ENCODE assay signal across 8 mouse cellular contexts in genomic region chr10:62920766-62921156, GRCm38 (mm10). TPM values are rescaled to one million over a fixed set of nuclear protein-coding genes. Genes with fewer than 3 reads are reported as not detected.
A peak's percentile ranks its signal among the peaks of the same experiment; 100 is the strongest.
DNase-seq lines count a peak whose midpoint lies in the region; ATAC-seq and TF ChIP-seq lines count a peak whose summit lies in the region.

No protein-coding gene starts in this region.

- ATAC-seq in heart, embryonic 16.5 days (replicated peaks; ENCODE audit: extremely low read depth, insufficient read depth, low FRiP score), result peak; percentile 64
- ATAC-seq in hindbrain, embryonic 11.5 days (ENCODE audit: low FRiP score), result peak; percentile 80
- ATAC-seq in midbrain, embryonic 11.5 days (ENCODE audit: low FRiP score), result peak; percentile 83

- H3K27me3 ChIP-seq in heart, embryonic 16.5 days (ENCODE audit: control insufficient read depth, insufficient read depth, low read length), result no peaks in the 10 kb centered on the region
- H3K27me3 ChIP-seq in hindbrain, embryonic 11.5 days (ENCODE audit: control insufficient read depth, insufficient read depth, low read length), result no peaks in the 10 kb centered on the region
- no peaks in the 10 kb centered on the region for H3K27me3 ChIP-seq in midbrain, embryonic 11.5 days (ENCODE audit: control insufficient read depth, insufficient read depth, low read length)

- H3K9ac ChIP-seq in heart, embryonic 16.5 days (ENCODE audit: low read length), result peak overlapping the region; percentile 91
- H3K9ac ChIP-seq in hindbrain, embryonic 11.5 days (ENCODE audit: low read depth, low read length), result peak overlapping the region; percentile 92
- H3K9ac ChIP-seq in midbrain, embryonic 11.5 days (ENCODE audit: low read length), result peak overlapping the region; percentile 86

- H3K9me3 ChIP-seq in heart, embryonic 16.5 days (replicated peaks; ENCODE audit: control insufficient read depth, low read length), result no peaks in the 10 kb centered on the region
- no peaks in the 10 kb centered on the region for H3K9me3 ChIP-seq in hindbrain, embryonic 11.5 days (ENCODE audit: control insufficient read depth, low read length)
- H3K9me3 ChIP-seq in midbrain, embryonic 11.5 days (ENCODE audit: control insufficient read depth, low read length), result no peaks in the 10 kb centered on the region

- under 1% methylated on average over 29 of the region's 29 CpGs for WGBS in heart, embryonic 16.5 days
- WGBS in bone marrow, adult 2 months, result under 1% methylated on average over 29 of the region's 29 CpGs
- WGBS in hindbrain, embryonic 11.5 days, result 0% methylated on average over 29 of the region's 29 CpGs
- under 1% methylated on average over 29 of the region's 29 CpGs for WGBS in midbrain, embryonic 11.5 days

- no peak for TF ChIP-seq CTCF in bone marrow, adult 2 months (IDR thresholded peaks at IDR 0.05; ENCODE audit: control insufficient read depth, insufficient read depth, low read length)

- peak overlapping the region; percentile 83 for H3K27ac ChIP-seq in heart, embryonic 16.5 days (ENCODE audit: low read length)
- H3K27ac ChIP-seq in bone marrow, adult 2 months (ENCODE audit: control insufficient read depth, insufficient read depth, low read depth, low read length, poor library complexity), result peak overlapping the region; percentile 84
- H3K27ac ChIP-seq in hindbrain, embryonic 11.5 days (ENCODE audit: low read depth, low read length), result peak overlapping the region; percentile 71; the same call in 1 of the 2 replicates
- peak overlapping the region; percentile 67 for H3K27ac ChIP-seq in midbrain, embryonic 11.5 days (ENCODE audit: low read depth, low read length)

- peak overlapping the region; percentile 84 for H3K4me2 ChIP-seq in heart, embryonic 16.5 days (ENCODE audit: low read depth, low read length)
- H3K4me2 ChIP-seq in hindbrain, embryonic 11.5 days (replicated peaks; ENCODE audit: low read depth, low read length), result peak overlapping the region; percentile 79
- peak overlapping the region; percentile 92 for H3K4me2 ChIP-seq in midbrain, embryonic 11.5 days

- no peaks in the 10 kb centered on the region for H3K36me3 ChIP-seq in heart, embryonic 16.5 days (ENCODE audit: control insufficient read depth, insufficient read depth)
- no peaks in the 10 kb centered on the region for H3K36me3 ChIP-seq in hindbrain, embryonic 11.5 days (ENCODE audit: control insufficient read depth, insufficient read depth, low read length)
- no peaks in the 10 kb centered on the region for H3K36me3 ChIP-seq in midbrain, embryonic 11.5 days (ENCODE audit: control insufficient read depth, insufficient read depth, low read length)

- peaks cover 11% of the 10 kb centered on the region for H3K4me1 ChIP-seq in heart, embryonic 16.5 days (ENCODE audit: control insufficient read depth, insufficient read depth, low read length)
- H3K4me1 ChIP-seq in bone marrow, adult 2 months (ENCODE audit: control insufficient read depth, insufficient read depth, low read length), result peaks cover 3% of the 10 kb centered on the region
- H3K4me1 ChIP-seq in hindbrain, embryonic 11.5 days (replicated peaks; ENCODE audit: control insufficient read depth, insufficient read depth, low read length), result no peaks in the 10 kb centered on the region
- H3K4me1 ChIP-seq in midbrain, embryonic 11.5 days (ENCODE audit: control insufficient read depth, insufficient read depth, low read length), result peaks cover 5% of the 10 kb centered on the region

- TF ChIP-seq POLR2A in bone marrow, adult 2 months (IDR thresholded peaks at IDR 0.05; ENCODE audit: borderline replicate concordance, control insufficient read depth, low read depth, low read length), result no peak

- peak overlapping the region; percentile 85 for H3K4me3 ChIP-seq in heart, embryonic 16.5 days (ENCODE audit: low read length)
- H3K4me3 ChIP-seq in bone marrow, adult 2 months (replicated peaks; ENCODE audit: control insufficient read depth, low read depth, low read length), result peak overlapping the region; percentile 91
- H3K4me3 ChIP-seq in hindbrain, embryonic 11.5 days (ENCODE audit: low read depth, low read length), result peak overlapping the region; percentile 95
- peak overlapping the region; percentile 95 for H3K4me3 ChIP-seq in midbrain, embryonic 11.5 days (ENCODE audit: low read depth, low read length)

- no peak for DNase-seq in heart, adult 11 months
- DNase-seq in hindbrain, embryonic 11.5 days (ENCODE audit: low spot score), result no peak
- no peak for DNase-seq in midbrain, embryonic 11.5 days (ENCODE audit: low spot score, missing footprints)
- no peak for DNase-seq in gastrocnemius, adult 8-10 months (ENCODE audit: low spot score in 2 of 2)
- no peak for DNase-seq in natural killer cell, adult 2 months (ENCODE audit: low spot score in 2 of 2)
- no peak for DNase-seq in ovary, postnatal 14 days (ENCODE audit: low spot score)

RNA-seq across cellular contexts. Expression of gene Slc25a16, which starts 0.3 kb away (rescaled TPM):
- 13.8 and 14.0 TPM in 2 replicates for polyA plus RNA-seq in heart, embryonic 16.5 days (2015; fragmentation: Nextera tagmentation; extraction: Ambion mirVana)
- polyA plus RNA-seq in bone marrow, adult 2 months (2011; ENCODE audit: insufficient read depth, insufficient read length, low replicate concordance, missing spikeins), result 5.6 and 7.3 TPM in 2 replicates
- polyA plus RNA-seq in hindbrain, embryonic 11.5 days (2014; fragmentation: Nextera tagmentation; extraction: Ambion mirVana), result 11.6 and 12.9 TPM in 2 replicates
- 9.6 and 10.6 TPM in 2 replicates for polyA plus RNA-seq in midbrain, embryonic 11.5 days (2014; fragmentation: Nextera tagmentation; extraction: Ambion mirVana)
- total RNA-seq in gastrocnemius, adult 8-10 months (2022), result 10 to 100 TPM; 18.1 to 24.1 (median 22.0) TPM

RNA-seq across cellular contexts. Expression of gene Tet1, which starts 12.0 kb away (rescaled TPM):
- 22.7 and 26.9 TPM in 2 replicates for polyA plus RNA-seq in heart, embryonic 16.5 days (2015; fragmentation: Nextera tagmentation; extraction: Ambion mirVana)
- polyA plus RNA-seq in bone marrow, adult 2 months (2011; ENCODE audit: insufficient read depth, insufficient read length, low replicate concordance, missing spikeins), result 1.3 and 2.2 TPM in 2 replicates
- polyA plus RNA-seq in hindbrain, embryonic 11.5 days (2014; fragmentation: Nextera tagmentation; extraction: Ambion mirVana), result 32.9 and 41.5 TPM in 2 replicates
- polyA plus RNA-seq in midbrain, embryonic 11.5 days (2014; fragmentation: Nextera tagmentation; extraction: Ambion mirVana), result 33.3 and 36.0 TPM in 2 replicates
- total RNA-seq in gastrocnemius, adult 8-10 months (2022), result 1 to 10 TPM; 1.6 to 3.1 (median 1.7) TPM

RNA-seq across cellular contexts. Expression of gene Dna2, which starts 26.1 kb away (rescaled TPM):
- 12.0 and 14.4 TPM in 2 replicates for polyA plus RNA-seq in heart, embryonic 16.5 days (2015; fragmentation: Nextera tagmentation; extraction: Ambion mirVana)
- 29.5 and 38.9 TPM in 2 replicates for polyA plus RNA-seq in bone marrow, adult 2 months (2011; ENCODE audit: insufficient read depth, insufficient read length, low replicate concordance, missing spikeins)
- polyA plus RNA-seq in hindbrain, embryonic 11.5 days (2014; fragmentation: Nextera tagmentation; extraction: Ambion mirVana), result 18.7 and 18.9 TPM in 2 replicates
- 22.0 and 25.2 TPM in 2 replicates for polyA plus RNA-seq in midbrain, embryonic 11.5 days (2014; fragmentation: Nextera tagmentation; extraction: Ambion mirVana)
- under 1 TPM; 0.16 to 0.34 (median 0.27) TPM for total RNA-seq in gastrocnemius, adult 8-10 months (2022)

RNA-seq across cellular contexts. Expression of gene Rufy2, which starts 59.3 kb away (rescaled TPM):
- 16.5 and 16.9 TPM in 2 replicates for polyA plus RNA-seq in heart, embryonic 16.5 days (2015; fragmentation: Nextera tagmentation; extraction: Ambion mirVana)
- polyA plus RNA-seq in bone marrow, adult 2 months (2011; ENCODE audit: insufficient read depth, insufficient read length, low replicate concordance, missing spikeins), result 7.0 and 7.1 TPM in 2 replicates
- polyA plus RNA-seq in hindbrain, embryonic 11.5 days (2014; fragmentation: Nextera tagmentation; extraction: Ambion mirVana), result 24.8 and 35.0 TPM in 2 replicates
- 21.0 and 23.2 TPM in 2 replicates for polyA plus RNA-seq in midbrain, embryonic 11.5 days (2014; fragmentation: Nextera tagmentation; extraction: Ambion mirVana)
- total RNA-seq in gastrocnemius, adult 8-10 months (2022), result 1 to 10 TPM; 3.8 to 5.0 (median 4.4) TPM
